Comparison of ENCODE assay signal across 8 mouse cellular contexts in genomic region chr6:34292882-34293487, GRCm38 (mm10). TPM values are rescaled to one million over a fixed set of nuclear protein-coding genes. Genes with fewer than 3 reads are reported as not detected.
DNase-seq lines count a peak whose midpoint lies in the region; ATAC-seq lines count a peak whose summit lies in the region.

No protein-coding gene starts in this region.

- H3K27ac ChIP-seq in hindbrain, embryonic 14.5 days: peak overlapping the region; percentile 16; the same call in 1 of the 2 replicates

- no peak overlapping the region for H3K9ac ChIP-seq in hindbrain, embryonic 14.5 days

- H3K36me3 ChIP-seq in hindbrain, embryonic 14.5 days (replicated peaks; ENCODE audit: control insufficient read depth, insufficient read depth): no peaks in the 10 kb centered on the region
- no peaks in the 10 kb centered on the region for H3K36me3 ChIP-seq in megakaryocyte, embryonic 14.5 days (replicated peaks; ENCODE audit: low read length)

- H3K27me3 ChIP-seq in hindbrain, embryonic 14.5 days (ENCODE audit: control insufficient read depth, insufficient read depth, low read length): no peaks in the 10 kb centered on the region
- H3K27me3 ChIP-seq in megakaryocyte, embryonic 14.5 days (replicated peaks): peaks cover 6% of the 10 kb centered on the region

- H3K9me3 ChIP-seq in hindbrain, embryonic 14.5 days (ENCODE audit: control insufficient read depth, low read length): no peaks in the 10 kb centered on the region
- no peaks in the 10 kb centered on the region for H3K9me3 ChIP-seq in megakaryocyte, embryonic 14.5 days

- ATAC-seq in hindbrain, embryonic 14.5 days (ENCODE audit: low FRiP score): peak; percentile 96

- peak; percentile 78 for DNase-seq in MN1 (ENCODE audit: low spot score)
- peak; percentile 83 to 86 for DNase-seq in cerebellum, postnatal 14 days
- peak; percentile 66 to 70 for DNase-seq in frontal cortex, postnatal 36 days (ENCODE audit: low spot score in 2 of 2)
- DNase-seq in hindbrain, embryonic 14.5 days (ENCODE audit: low spot score): peak; percentile 89
- peak; percentile 67 to 71 for DNase-seq in layer of hippocampus, postnatal 36 days
- DNase-seq in right cerebral cortex, postnatal 10 days (ENCODE audit: low spot score in 2 of 2): peak; percentile 79 to 87
- peak; percentile 80 for DNase-seq in urinary bladder, postnatal 14 days (ENCODE audit: low spot score)

- 25% methylated on average over 9 of the region's 9 CpGs for WGBS in hindbrain, embryonic 14.5 days

- no peak overlapping the region for H3K4me3 ChIP-seq in hindbrain, embryonic 14.5 days (replicated peaks; ENCODE audit: low read length)
- H3K4me3 ChIP-seq in megakaryocyte, embryonic 14.5 days (replicated peaks): peak overlapping the region; percentile 64

- H3K4me1 ChIP-seq in hindbrain, embryonic 14.5 days (replicated peaks; ENCODE audit: control insufficient read depth, insufficient read depth, low read length): 0 out of 2 replicates have a peak, but pooled peaks cover 3% of the 10 kb centered on the region
- peaks cover 9% of the 10 kb centered on the region for H3K4me1 ChIP-seq in megakaryocyte, embryonic 14.5 days

- H3K4me2 ChIP-seq in hindbrain, embryonic 14.5 days (replicated peaks): no peak overlapping the region

RNA-seq across cellular contexts. Expression of gene Akr1b3, which starts 24.3 kb away (rescaled TPM):
- polyA plus RNA-seq in hindbrain, embryonic 14.5 days (2014; fragmentation: Nextera tagmentation; extraction: Ambion mirVana): 119 and 131 TPM in 2 replicates
- 10 to 100 TPM; 34.6 to 45.8 TPM for total RNA-seq in layer of hippocampus, postnatal 36 days (2021)
- polyA plus RNA-seq in megakaryocyte, embryonic 14.5 days (2012; ENCODE audit: insufficient read depth, low replicate concordance): 12.9 and 58.4 TPM in 2 replicates
